Mouse (Mus musculus): ENCODE measurements around the gene Tmem253.
"Not testable (repeated sequence)": the region's sequence is repeated elsewhere in the genome, so short reads cannot be mapped to it uniquely, and the experiment has no call there.

Gene Tmem253

GRCm38 (mm10) chr14:52022244-52022708 lies 6.8 kb downstream of the Tmem253 start:
- DNase-seq: no peak

GRCm38 (mm10) chr14:52022709-52023459 lies 7.4 kb downstream of the Tmem253 start:
- peak; percentile 99 for DNase-seq

GRCm38 (mm10) chr14:52024133-52024532 lies 8.7 kb downstream of the Tmem253 start:
- DNase-seq: no peak

- no peak for DNase-seq
These were observed 10.9 kb downstream of the Tmem253 start for GRCm38 (mm10) chr14:52026342-52026741.

- DNase-seq: no peak
These were observed 20.5 kb downstream of the Tmem253 start for GRCm38 (mm10) chr14:52035926-52036325.

GRCm38 (mm10) chr14:52039332-52039731 lies 23.9 kb downstream of the Tmem253 start:
- DNase-seq: no peak

GRCm38 (mm10) chr14:52042359-52042758 lies 26.9 kb downstream of the Tmem253 start, which contains the start of gene Olfr221:
Gene Olfr221, minus strand, starts transcription at chr14:52042459.
- DNase-seq: not testable (repeated sequence)

- peak; percentile 91 for DNase-seq
These were observed 28.0 kb downstream of the Tmem253 start for GRCm38 (mm10) chr14:52043446-52043845.

- peak; percentile 80 for DNase-seq
These were observed 29.6 kb downstream of the Tmem253 start for GRCm38 (mm10) chr14:52044901-52045678.

GRCm38 (mm10) chr14:52045966-52046565 lies 30.6 kb downstream of the Tmem253 start:
- peak; percentile 35 for DNase-seq

- peak; percentile 33 for DNase-seq
These were observed 37.3 kb downstream of the Tmem253 start for GRCm38 (mm10) chr14:52052720-52053119.

- DNase-seq: peak; percentile 51
These were observed 44.5 kb downstream of the Tmem253 start for GRCm38 (mm10) chr14:52059982-52060381.

- DNase-seq: peak; percentile 35
These were observed 45.3 kb downstream of the Tmem253 start for GRCm38 (mm10) chr14:52060800-52061199.

GRCm38 (mm10) chr14:52061798-52062197 lies 46.3 kb downstream of the Tmem253 start:
- peak; percentile 37 for DNase-seq

GRCm38 (mm10) chr14:52066135-52066534 lies 50.7 kb downstream of the Tmem253 start:
- DNase-seq: peak; percentile 63
